Mouse (Mus musculus) left cerebral cortex, adult 2 months (tissue): ENCODE data around the gene Epha2. TPM values are rescaled to one million over a fixed set of nuclear protein-coding genes. Genes with fewer than 3 reads are reported as not detected.
A peak's percentile ranks its signal among the peaks of the same experiment; 100 is the strongest.

Experiments
- DNase-seq, 2 experiments: peaks; one replicate each; pipeline ENCODE4 v3.0.0; 2021 to 2022; ENCODE audit warnings: low spot score in 2 of 2, mixed read lengths in 1 of 2; ENCODE audit errors: extremely low spot score in 1 of 2
- H3K27ac ChIP-seq: fragments of 200-600 bp; 2 replicates; pipeline ENCODE4 v1.8.1; 2022
- H3K4me3 ChIP-seq: fragments of 200-600 bp; 2 replicates; pipeline ENCODE4 v1.8.1; 2022
- CTCF ChIP-seq: fragments of 200-600 bp; IDR thresholded peaks from 2 replicates; pipeline ENCODE4 v1.8.1; 2022; ENCODE audit warnings: antibody characterized with exemption, mild to moderate bottlenecking, moderate library complexity
- intact Hi-C: fragments of 180-260 bp; cut with DNase I; formaldehyde crosslinking; loops from one replicate; pipeline ENCODE4 v1.15.1; 2025
- long read RNA-seq, 2 experiments: library from polyadenylated mRNA; stranded (forward); transcript quantifications; one replicate each; pipeline ENCODE4 v2.0.0; 2021; ENCODE audit warnings: borderline mapping rate in 2 of 2
- total RNA-seq, 2 experiments: library from RNA; stranded (reverse); gene quantifications; 2 replicates each; pipeline ENCODE4 v1.2.3; 2021

Gene Epha2
- total RNA-seq, result 1 to 10 TPM; 1.3 to 1.9 TPM
- long read RNA-seq, experiment 1, partial matches to known transcripts, result 1 of 1 reads
- long read RNA-seq, experiment 1, other reads (novel, unspliced or antisense), result 0 of 1 reads
- long read RNA-seq, experiment 2, result 0 reads

- no peak for TF ChIP-seq CTCF
- intact Hi-C loops, result no loop called here
- peak; percentile 65 to 72 for DNase-seq
- peak within 1 kb of the TSS; percentile 58 for H3K4me3 ChIP-seq
- H3K27ac ChIP-seq, result peak within 1 kb of the TSS; percentile 21; the same call in 1 of the 2 replicates
These were observed at the start of gene Epha2 for GRCm38 (mm10) chr4:141301116-141301553. Epha2 (plus strand) TSS chr4:141301240.

- no peak for DNase-seq
- no peak overlapping the region for H3K4me3 ChIP-seq
- TF ChIP-seq CTCF, result no peak; the same call in 1 of the 2 replicates
- no peak overlapping the region for H3K27ac ChIP-seq
- intact Hi-C loops, result no loop called here
These were observed 48.4 kb upstream of the Epha2 start for GRCm38 (mm10) chr4:141252641-141253040.

GRCm38 (mm10) chr4:141254234-141254633, 46.8 kb upstream of the Epha2 start:
- TF ChIP-seq CTCF, result no peak
- intact Hi-C loops, result no loop called here
- DNase-seq, result no peak
- no peak overlapping the region for H3K4me3 ChIP-seq
- no peak overlapping the region for H3K27ac ChIP-seq

GRCm38 (mm10) chr4:141257440-141257839, 43.6 kb upstream of the Epha2 start:
- no peak overlapping the region for H3K27ac ChIP-seq
- intact Hi-C loops, result no loop called here
- no peak for DNase-seq
- peak; percentile 48 for TF ChIP-seq CTCF
- H3K4me3 ChIP-seq, result no peak overlapping the region

GRCm38 (mm10) chr4:141259413-141259812, 41.6 kb upstream of the Epha2 start:
- no peak for TF ChIP-seq CTCF
- no peak overlapping the region for H3K4me3 ChIP-seq
- DNase-seq, result no peak
- intact Hi-C loops, result no loop called here
- H3K27ac ChIP-seq, result no peak overlapping the region

- TF ChIP-seq CTCF, result no peak
- Histone ChIP-seq H3K4me3 (no peak overlapping the region), H3K27ac (no peak overlapping the region)
- intact Hi-C loops, result loop anchor here (5.0 kb wide), 1 partner anchor 38 kb away; no protein-coding TSS in a partner anchor
- DNase-seq, result no peak
These were observed 40.9 kb upstream of the Epha2 start for GRCm38 (mm10) chr4:141260007-141260723.

- H3K4me3 ChIP-seq, result no peak overlapping the region
- intact Hi-C loops, result loop anchor here (5.0 kb wide), 1 partner anchor 41 kb away; no protein-coding TSS in a partner anchor
- DNase-seq, result no peak
- no peak overlapping the region for H3K27ac ChIP-seq
- no peak for TF ChIP-seq CTCF
These were observed 38.0 kb upstream of the Epha2 start for GRCm38 (mm10) chr4:141262906-141263637.

- no peak overlapping the region for H3K4me3 ChIP-seq
- no peak for DNase-seq
- intact Hi-C loops, result loop anchor here (5.0 kb wide), 2 partner anchors 64 to 124 kb away; no protein-coding TSS in a partner anchor
- no peak; the same call in 1 of the 2 replicates for TF ChIP-seq CTCF
- no peak overlapping the region for H3K27ac ChIP-seq
These were observed 34.9 kb upstream of the Epha2 start for GRCm38 (mm10) chr4:141265979-141266637.

- intact Hi-C loops, result loop anchor here (5.0 kb wide), 2 partner anchors 65 to 125 kb away; no protein-coding TSS in a partner anchor
- no peak overlapping the region for H3K4me3 ChIP-seq
- no peak overlapping the region for H3K27ac ChIP-seq
- no peak for TF ChIP-seq CTCF
- no peak for DNase-seq
These were observed 33.8 kb upstream of the Epha2 start for GRCm38 (mm10) chr4:141267250-141267649.

GRCm38 (mm10) chr4:141267837-141268236, 33.2 kb upstream of the Epha2 start:
- DNase-seq, result peak; percentile 51 to 54
- intact Hi-C loops, result loop anchor here (5.0 kb wide), 2 partner anchors 66 to 126 kb away; no protein-coding TSS in a partner anchor

GRCm38 (mm10) chr4:141268350-141268749, 32.7 kb upstream of the Epha2 start:
- intact Hi-C loops, result loop anchor here (5.0 kb wide), 2 partner anchors 66 to 126 kb away; no protein-coding TSS in a partner anchor
- TF ChIP-seq CTCF, result peak; percentile 15
- H3K4me3 ChIP-seq, result no peak overlapping the region

More at GRCm38 (mm10) chr4:141267837-141268236, 33.2 kb upstream of the Epha2 start:
- TF ChIP-seq CTCF, result peak; percentile 84
- Histone ChIP-seq H3K27ac (no peak overlapping the region), H3K4me3 (no peak overlapping the region)

More at GRCm38 (mm10) chr4:141268350-141268749, 32.7 kb upstream of the Epha2 start:
- DNase-seq, result no peak
- H3K27ac ChIP-seq, result no peak overlapping the region
